Mouse (Mus musculus): ENCODE results near the gene Plod1. TPM values are rescaled to one million over a fixed set of nuclear protein-coding genes. Genes with fewer than 3 reads are reported as not detected.

The Plod1 gene
- total RNA-seq, 2 experiments from 2014 or later, result 90.1 to 95.0 TPM

GRCm38 (mm10) chr4:147862051-147862450 lies 74.5 kb downstream of the Plod1 start:
- DNase-seq, result no peak
- intact Hi-C loops (cut with DNase I), result no loop called here

Other genes starting within 250 kb of the Plod1 start
- under 1 TPM in 1 of 2 experiments, not detected in 1; 0.12 TPM for gene Zfp534, start 234.2 kb downstream of the Plod1 start, total RNA-seq (2021)
- 1 to 10 TPM; 2.8 to 3.1 TPM for gene Zfp984, start 127.0 kb downstream of the Plod1 start, total RNA-seq (2021)
- gene Zfp933, start 88.4 kb downstream of the Plod1 start, total RNA-seq (2021), result 10 to 100 TPM; 11.1 to 12.7 TPM
- gene Miip, start 68.0 kb downstream of the Plod1 start, total RNA-seq (2021), result 1 to 10 TPM; 9.1 TPM
- 10 to 100 TPM; 15.5 to 19.7 TPM for gene Fv1, start 67.8 kb downstream of the Plod1 start, total RNA-seq (2021)
- 100 to 1,000 TPM; 621 to 624 TPM for gene Mfn2, start 32.1 kb downstream of the Plod1 start, total RNA-seq (2021)
- 10 to 100 TPM; 39.6 to 43.9 TPM for gene 2510039O18Rik, start 4.1 kb upstream of the Plod1 start, total RNA-seq (2021)
- gene Nppb, start 49.0 kb upstream of the Plod1 start, total RNA-seq (2021), result 100 to 1,000 TPM in 1 of 2 experiments, 10 to 100 TPM in 1; 74.4 to 148 TPM
- gene Nppa, start 64.0 kb upstream of the Plod1 start, total RNA-seq (2021), result 1,000 to 10,000 TPM in 1 of 2 experiments, 100 to 1,000 TPM in 1; 590 to 1,636 TPM
- gene Clcn6, start 102.1 kb upstream of the Plod1 start, total RNA-seq (2021), result 10 to 100 TPM in 1 of 2 experiments, 1 to 10 TPM in 1; 9.5 to 11.0 TPM
- 10 to 100 TPM; 13.1 to 14.7 TPM for gene Mthfr, start 102.3 kb upstream of the Plod1 start, total RNA-seq (2021)
- 10 to 100 TPM; 36.4 to 38.5 TPM for gene Agtrap, start 151.3 kb upstream of the Plod1 start, total RNA-seq (2021)
- 10 to 100 TPM; 11.5 to 12.5 TPM for gene Mad2l2, start 193.6 kb upstream of the Plod1 start, total RNA-seq (2021)
- gene Draxin, start 193.9 kb upstream of the Plod1 start, total RNA-seq (2021), result under 1 TPM; 0.05 to 0.07 TPM
- gene Fbxo6, start 215.4 kb upstream of the Plod1 start, total RNA-seq (2021), result 10 to 100 TPM; 28.3 to 30.6 TPM
- 10 to 100 TPM in 1 of 2 experiments, 1 to 10 TPM in 1; 9.9 to 11.0 TPM for gene Fbxo44, start 223.7 kb upstream of the Plod1 start, total RNA-seq (2021)
- not detected for gene Fbxo2, start 223.9 kb upstream of the Plod1 start, total RNA-seq (2021)